Mouse (Mus musculus) G1E (cell line): ENCODE measurements at regions not wholly inside any gene's neighbourhood (a gene's known extent, or its start where the extent isn't known, plus 50 kb on each side); places are given as distances from the start of the nearest gene placed in this dataset.

Experiments used
- ATAC-seq: 2 replicates; pipeline ENCODE4 v1.8.0; 2016; ENCODE audit warnings: mild to moderate bottlenecking; ENCODE audit not compliant: insufficient number of reproducible peaks, poor library complexity, low FRiP score, severe bottlenecking; ENCODE audit errors: extremely low read depth
- DNase-seq: peaks from one replicate; pipeline ENCODE4 v3.0.0; 2012; ENCODE audit warnings: low spot score
- H3K27me3 ChIP-seq: 2 replicates; pipeline ENCODE4 v1.6.1; 2012; ENCODE audit warnings: mild to moderate bottlenecking, low read length, inconsistent platforms; ENCODE audit not compliant: insufficient read depth
- H3K36me3 ChIP-seq: replicated peaks from 2 replicates; pipeline ENCODE3; 2012; ENCODE audit warnings: mild to moderate bottlenecking, inconsistent platforms
- H3K4me1 ChIP-seq: 2 replicates; pipeline ENCODE4 v1.6.1; 2012; ENCODE audit warnings: low read depth, low read length, inconsistent platforms, mixed read lengths; ENCODE audit not compliant: insufficient read depth
- H3K4me3 ChIP-seq: 2 replicates; pipeline ENCODE4 v1.5.1; 2012; ENCODE audit warnings: low read depth, mild to moderate bottlenecking, inconsistent platforms, low read length, moderate library complexity, mixed read lengths
- H3K9me3 ChIP-seq: replicated peaks from 2 replicates; pipeline ENCODE4 v1.6.1; 2012; ENCODE audit warnings: inconsistent platforms
- CTCF ChIP-seq: IDR thresholded peaks from 2 replicates; pipeline ENCODE4 v1.5.1; 2012; ENCODE audit warnings: low read depth, low read length, inconsistent platforms, mixed read lengths
- GATA1 ChIP-seq: IDR thresholded peaks from 2 replicates; pipeline ENCODE4 v1.6.1; 2012; ENCODE audit warnings: borderline replicate concordance, low read length, inconsistent platforms, mixed read lengths
- GATA2 ChIP-seq: IDR thresholded peaks from 2 replicates; pipeline ENCODE4 v1.6.1; 2012; ENCODE audit warnings: low read depth, low read length, inconsistent platforms, borderline replicate concordance
- POLR2AphosphoS5 ChIP-seq: IDR thresholded peaks from 2 replicates; pipeline ENCODE4 v1.6.1; 2012; ENCODE audit warnings: low read depth, low read length, inconsistent platforms; ENCODE audit not compliant: insufficient replicate concordance
- TAL1 ChIP-seq: conservative IDR thresholded peaks from 2 replicates; pipeline ENCODE4 v1.6.1; 2012; ENCODE audit warnings: low read depth, low read length, inconsistent platforms, mixed read lengths

GRCm38 (mm10) chr11:64899587-64900278 is 79.1 kb upstream of the Elac2 start:
- no peaks in the 10 kb centered on the region for H3K9me3 ChIP-seq
- TF ChIP-seq CTCF = no peak
- TF ChIP-seq POLR2AphosphoS5 = no peak
- no peak for TF ChIP-seq GATA2
- no peak for TF ChIP-seq TAL1
- TF ChIP-seq GATA1 = no peak
- ATAC-seq = no peak
- peaks cover 22% of the 10 kb centered on the region for H3K4me1 ChIP-seq
- no peak for DNase-seq
- no peaks in the 10 kb centered on the region for H3K36me3 ChIP-seq
- H3K27me3 ChIP-seq = peaks cover 16% of the 10 kb centered on the region
- H3K4me3 ChIP-seq = no peak overlapping the region

GRCm38 (mm10) chr11:64916783-64917182 is 62.1 kb upstream of the Elac2 start:
- ATAC-seq = no peak
- Histone ChIP-seq H3K36me3 (no peaks in the 10 kb centered on the region), H3K27me3 (peaks cover 11% of the 10 kb centered on the region), H3K4me1 (no peaks in the 10 kb centered on the region), H3K9me3 (no peaks in the 10 kb centered on the region), H3K4me3 (no peak overlapping the region)
- no peak for TF ChIP-seq TAL1
- DNase-seq = no peak

- H3K27me3 ChIP-seq = peaks cover 11% of the 10 kb centered on the region
- H3K4me3 ChIP-seq = no peak overlapping the region
- no peaks in the 10 kb centered on the region for H3K36me3 ChIP-seq
- TF ChIP-seq GATA1 (no peak), CTCF (no peak), TAL1 (no peak), POLR2AphosphoS5 (no peak), GATA2 (no peak)
- no peaks in the 10 kb centered on the region for H3K4me1 ChIP-seq
- DNase-seq = no peak
- no peak for ATAC-seq
- no peaks in the 10 kb centered on the region for H3K9me3 ChIP-seq
Measured at GRCm38 (mm10) chr11:64917301-64917700, 61.5 kb upstream of the Elac2 start.

GRCm38 (mm10) chr11:64924989-64925388 is 53.8 kb upstream of the Elac2 start:
- DNase-seq (no peak), ATAC-seq (no peak)
- Histone ChIP-seq H3K36me3 (no peaks in the 10 kb centered on the region), H3K27me3 (no peaks in the 10 kb centered on the region), H3K4me1 (0 out of 2 replicates have a peak, but pooled peaks cover 3% of the 10 kb centered on the region), H3K9me3 (no peaks in the 10 kb centered on the region), H3K4me3 (no peak overlapping the region)
- TF ChIP-seq GATA2 = no peak

GRCm38 (mm10) chr11:64925970-64926369 is 52.9 kb upstream of the Elac2 start:
- TF ChIP-seq GATA1 = no peak
- TF ChIP-seq GATA2 = no peak
- TF ChIP-seq POLR2AphosphoS5 = no peak
- no peak for TF ChIP-seq TAL1
- TF ChIP-seq CTCF = no peak
- peaks cover 6% of the 10 kb centered on the region for H3K4me1 ChIP-seq
- H3K36me3 ChIP-seq = no peaks in the 10 kb centered on the region
- no peaks in the 10 kb centered on the region for H3K27me3 ChIP-seq
- no peaks in the 10 kb centered on the region for H3K9me3 ChIP-seq
- H3K4me3 ChIP-seq = no peak overlapping the region
- ATAC-seq (no peak), DNase-seq (no peak)
